Mouse (Mus musculus) forebrain, embryonic 10.5 days (tissue): ENCODE measurements around the gene Panx1. TPM values are rescaled to one million over a fixed set of nuclear protein-coding genes. Genes with fewer than 3 reads are reported as not detected.

Experiments used
- DNase-seq: peaks from one replicate; pipeline ENCODE4 v3.0.0-alpha.2; 2017; ENCODE audit warnings: low spot score; ENCODE audit errors: extremely low spot score
- H3K27ac ChIP-seq: fragments of 300-500 bp; sonication (generic); 2 replicates; pipeline ENCODE4 v1.5.1; 2016; ENCODE audit warnings: mild to moderate bottlenecking
- H3K27me3 ChIP-seq: fragments of 300-500 bp; sonication (generic); 2 replicates; pipeline ENCODE4 v1.6.1; 2016; ENCODE audit warnings: mild to moderate bottlenecking; ENCODE audit not compliant: poor library complexity, severe bottlenecking
- H3K36me3 ChIP-seq: fragments of 300-500 bp; sonication (generic); replicated peaks from 2 replicates; pipeline ENCODE4 v1.6.1; 2016; ENCODE audit warnings: mild to moderate bottlenecking, moderate library complexity
- H3K4me1 ChIP-seq: fragments of 300-500 bp; sonication (generic); 2 replicates; pipeline ENCODE4 v1.6.1; 2016
- H3K4me3 ChIP-seq: fragments of 300-500 bp; sonication (generic); 2 replicates; pipeline ENCODE4 v1.5.1; 2016; ENCODE audit warnings: mild to moderate bottlenecking, moderate library complexity
- H3K9me3 ChIP-seq: fragments of 300-500 bp; sonication (generic); 2 replicates; pipeline ENCODE4 v1.6.1; 2016; ENCODE audit warnings: mild to moderate bottlenecking, moderate library complexity
- WGBS: fragments of 180-500 bp; shearing (Covaris S2); methylation state at CpG from one replicate; pipeline ENCODE4 v1.1.7; 2016; 5-methylcytosine and 5-hydroxymethylcytosine counted together
- polyA plus RNA-seq: library from polyadenylated mRNA; unstranded; fragments of >200 nt; fragmentation: Nextera tagmentation; extraction: Ambion mirVana; gene quantifications from 2 replicates; pipeline ENCODE4 v1.2.1, GENCODE M21; 2016

Panx1 gene
- polyA plus RNA-seq, result 68.8 and 69.9 TPM in 2 replicates

DNA sequence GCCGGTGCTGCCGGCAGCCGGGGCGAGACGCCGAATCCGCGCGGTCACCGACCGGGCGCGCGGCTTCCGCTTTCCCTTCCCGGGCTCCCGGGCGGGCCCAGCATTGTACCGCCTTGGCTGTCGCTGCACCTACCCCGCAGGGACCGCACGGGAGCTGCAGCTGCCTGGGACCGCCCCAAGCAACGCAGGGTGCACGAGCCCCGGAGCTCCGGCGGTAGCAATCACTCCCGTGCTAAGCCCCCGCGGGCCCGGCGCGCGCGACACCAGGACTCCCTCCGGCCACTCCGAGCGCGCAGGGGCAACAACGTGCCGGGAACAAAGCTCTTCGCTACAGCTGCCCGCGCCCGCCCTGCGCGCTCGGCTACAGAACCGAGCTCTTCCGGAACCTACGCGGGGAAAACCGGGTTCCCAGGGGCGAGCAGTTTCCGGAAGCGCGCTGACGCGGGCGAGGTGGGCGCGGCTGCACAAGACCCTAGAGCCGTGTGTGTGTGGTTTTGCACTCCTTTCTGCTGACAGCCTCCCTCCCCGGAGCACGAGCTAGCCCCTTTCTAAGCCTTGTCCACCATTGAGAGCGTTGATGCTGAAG, at the start of gene Panx1:
Gene Panx1 (minus strand): TSS at position 395 of the 586 bp plus-strand sequence.
- WGBS, result 0% methylated on average over 63 of the region's 68 CpGs
- Histone ChIP-seq H3K36me3 (peaks cover 16% of the 10 kb centered on the region), H3K27me3 (peaks cover 6% of the 10 kb centered on the region; the same call in 1 of the 2 replicates), H3K27ac (peak within 1 kb of the TSS; percentile 95), H3K9me3 (no peaks in the 10 kb centered on the region), H3K4me1 (peaks cover 27% of the 10 kb centered on the region), H3K4me3 (peak within 1 kb of the TSS; percentile 92)
- peak; percentile 80 for DNase-seq

DNA sequence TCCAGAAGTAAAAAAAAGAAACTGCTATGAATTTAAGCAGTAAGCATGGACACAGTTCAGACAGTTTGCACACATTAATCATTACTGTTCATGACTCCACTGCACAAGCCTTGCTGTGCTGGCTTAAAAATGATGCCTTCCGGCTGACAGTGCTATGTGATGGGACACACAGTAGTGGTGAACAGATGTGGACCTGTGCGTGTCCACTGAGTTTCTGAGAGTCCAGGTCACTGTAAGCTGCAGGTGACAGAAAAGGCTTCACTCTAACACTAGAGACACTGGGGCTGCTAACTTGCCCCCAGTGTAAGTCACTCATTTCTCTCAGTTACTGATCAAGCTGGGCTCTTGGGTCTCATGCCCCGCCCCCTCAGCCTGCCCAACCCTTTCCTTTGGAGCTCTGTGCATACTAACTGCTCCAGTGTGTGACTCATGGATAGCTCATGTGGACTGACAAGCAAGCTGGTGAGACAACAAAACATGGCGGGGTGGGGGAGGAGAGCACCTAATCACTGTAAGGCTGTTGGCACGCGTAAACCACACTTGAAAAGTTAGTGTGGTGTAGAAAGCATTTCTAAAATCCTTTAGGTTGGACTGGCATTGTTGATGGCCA, 23.5 kb upstream of the Panx1 start:
- H3K9me3 ChIP-seq, result no peaks in the 10 kb centered on the region
- peaks cover 6% of the 10 kb centered on the region for H3K4me1 ChIP-seq
- WGBS, result 80% methylated on average over 6 of the region's 6 CpGs
- no peak overlapping the region for H3K4me3 ChIP-seq
- no peak overlapping the region for H3K27ac ChIP-seq
- no peak for DNase-seq
- H3K27me3 ChIP-seq, result no peaks in the 10 kb centered on the region
- no peaks in the 10 kb centered on the region for H3K36me3 ChIP-seq

DNA sequence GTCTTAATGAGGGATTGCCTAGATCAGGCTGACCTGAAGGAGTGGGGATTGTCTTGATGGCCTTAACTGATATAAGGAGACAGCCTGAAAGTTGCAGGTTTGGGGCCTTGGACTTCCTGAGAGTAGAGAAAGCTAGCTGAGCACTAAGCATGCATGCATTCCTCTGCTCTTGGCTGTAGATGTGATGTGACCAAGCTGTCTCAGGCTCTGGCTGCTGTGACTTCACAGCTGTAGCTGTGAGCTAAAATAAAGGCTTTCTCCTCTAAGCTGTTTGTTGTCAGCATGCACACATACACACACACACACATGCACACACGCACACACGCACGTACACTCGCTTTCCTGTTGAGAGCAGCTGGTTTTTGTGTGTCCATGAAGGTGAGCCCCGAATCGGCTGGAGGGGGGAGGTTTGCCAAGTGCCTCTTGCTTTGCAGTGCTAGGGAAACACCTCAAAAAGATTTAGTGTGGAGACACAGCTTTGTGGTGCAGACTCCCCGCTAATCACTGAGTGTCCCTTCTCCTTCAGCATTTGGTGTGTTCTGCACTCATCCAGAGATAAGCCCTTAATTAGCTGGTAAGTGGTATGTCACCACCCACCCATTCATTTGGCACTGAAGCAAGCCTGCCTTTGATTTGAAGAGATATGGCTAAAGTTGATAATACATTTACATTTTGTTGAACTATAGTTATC, 22.9 kb upstream of the Panx1 start:
- H3K4me1 ChIP-seq, result peaks cover 6% of the 10 kb centered on the region
- H3K36me3 ChIP-seq, result no peaks in the 10 kb centered on the region
- H3K27me3 ChIP-seq, result no peaks in the 10 kb centered on the region
- H3K9me3 ChIP-seq, result no peaks in the 10 kb centered on the region
- H3K4me3 ChIP-seq, result no peak overlapping the region
- no peak for DNase-seq
- 85% methylated on average over 7 of the region's 7 CpGs for WGBS
- no peak overlapping the region for H3K27ac ChIP-seq

DNA sequence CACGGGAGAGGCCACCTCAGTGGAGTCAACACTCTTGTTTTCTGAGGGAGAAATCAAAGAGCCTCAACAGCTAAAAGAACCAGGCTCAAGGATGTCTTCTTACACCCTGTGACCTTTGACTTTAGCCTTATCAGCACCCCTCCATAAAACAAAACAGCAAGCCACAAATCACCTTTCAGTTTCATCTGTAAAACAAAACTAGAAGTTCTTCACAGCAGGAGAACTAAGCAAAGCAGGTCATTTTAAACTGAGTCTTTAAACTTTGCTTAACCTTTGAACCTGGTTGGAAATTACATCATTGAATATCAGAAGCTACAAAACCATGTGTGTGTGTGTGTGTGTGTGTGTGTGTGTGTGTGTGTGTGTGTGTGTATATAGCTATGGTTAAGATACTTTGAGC, 18.9 kb upstream of the Panx1 start:
- H3K4me1 ChIP-seq, result peaks cover 6% of the 10 kb centered on the region
- no peak overlapping the region for H3K27ac ChIP-seq
- H3K36me3 ChIP-seq, result no peaks in the 10 kb centered on the region
- DNase-seq, result no peak
- no peaks in the 10 kb centered on the region for H3K9me3 ChIP-seq
- H3K27me3 ChIP-seq, result no peaks in the 10 kb centered on the region
- no peak overlapping the region for H3K4me3 ChIP-seq
- WGBS, result 37% methylated on average over 1 of the region's 1 CpGs

DNA sequence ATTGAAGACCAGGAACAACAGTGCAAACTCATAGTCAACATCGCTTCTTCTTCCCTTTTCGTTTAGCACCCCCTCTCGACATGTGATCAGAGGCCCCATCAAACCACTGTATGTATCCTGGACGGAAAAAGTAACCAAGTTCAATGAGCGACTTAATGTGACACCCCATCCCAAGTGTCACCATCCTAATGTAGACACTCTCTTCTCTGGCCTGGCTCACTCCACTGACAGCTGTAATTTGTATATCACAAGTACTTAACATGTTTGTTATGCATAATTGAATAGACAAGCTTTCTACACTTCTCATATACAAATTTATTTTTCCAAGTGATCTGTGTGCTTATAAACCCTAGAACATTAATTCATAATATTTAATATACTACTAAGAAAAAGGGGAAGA, 15.6 kb upstream of the Panx1 start:
- DNase-seq, result no peak
- Histone ChIP-seq H3K27ac (no peak overlapping the region), H3K4me1 (no peaks in the 10 kb centered on the region), H3K36me3 (no peaks in the 10 kb centered on the region), H3K9me3 (no peaks in the 10 kb centered on the region), H3K4me3 (no peak overlapping the region), H3K27me3 (no peaks in the 10 kb centered on the region)
- WGBS, result 94% methylated on average over 5 of the region's 5 CpGs

- WGBS, result 87% methylated on average over 6 of the region's 6 CpGs
- Histone ChIP-seq H3K9me3 (no peaks in the 10 kb centered on the region), H3K4me1 (no peaks in the 10 kb centered on the region), H3K27me3 (no peaks in the 10 kb centered on the region), H3K27ac (no peak overlapping the region), H3K36me3 (no peaks in the 10 kb centered on the region), H3K4me3 (no peak overlapping the region)
- DNase-seq, result no peak
Observed at GRCm38 (mm10) chr9:15060026-15060425, 14.7 kb upstream of the Panx1 start.

DNA sequence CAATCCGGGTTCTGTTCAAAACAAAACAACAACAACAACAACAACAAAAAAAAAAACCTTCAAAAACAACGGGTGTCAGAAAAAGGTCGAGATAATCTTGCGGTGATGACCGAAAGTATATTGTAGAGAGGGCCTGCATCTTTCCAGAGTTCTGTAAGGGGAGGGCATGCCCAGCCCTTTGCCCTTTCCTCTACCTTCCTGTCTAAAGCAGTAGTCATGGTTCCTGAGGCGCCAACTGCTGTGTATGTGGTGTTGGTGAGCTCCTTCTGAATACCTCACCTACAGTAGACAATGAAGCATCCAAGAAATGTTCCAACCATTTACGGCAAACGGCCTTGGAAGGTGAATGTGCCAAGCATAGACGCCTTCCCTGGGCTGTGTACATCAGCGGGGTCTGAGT, 462 bp upstream of the Panx1 start:
- peak overlapping the region; percentile 92 for H3K4me3 ChIP-seq
- peaks cover 27% of the 10 kb centered on the region for H3K4me1 ChIP-seq
- H3K36me3 ChIP-seq, result peaks cover 11% of the 10 kb centered on the region
- 41% methylated on average over 10 of the region's 10 CpGs for WGBS
- DNase-seq, result no peak
- H3K27ac ChIP-seq, result peak overlapping the region; percentile 95
- no peaks in the 10 kb centered on the region for H3K9me3 ChIP-seq
- peaks cover 6% of the 10 kb centered on the region; the same call in 1 of the 2 replicates for H3K27me3 ChIP-seq

DNA sequence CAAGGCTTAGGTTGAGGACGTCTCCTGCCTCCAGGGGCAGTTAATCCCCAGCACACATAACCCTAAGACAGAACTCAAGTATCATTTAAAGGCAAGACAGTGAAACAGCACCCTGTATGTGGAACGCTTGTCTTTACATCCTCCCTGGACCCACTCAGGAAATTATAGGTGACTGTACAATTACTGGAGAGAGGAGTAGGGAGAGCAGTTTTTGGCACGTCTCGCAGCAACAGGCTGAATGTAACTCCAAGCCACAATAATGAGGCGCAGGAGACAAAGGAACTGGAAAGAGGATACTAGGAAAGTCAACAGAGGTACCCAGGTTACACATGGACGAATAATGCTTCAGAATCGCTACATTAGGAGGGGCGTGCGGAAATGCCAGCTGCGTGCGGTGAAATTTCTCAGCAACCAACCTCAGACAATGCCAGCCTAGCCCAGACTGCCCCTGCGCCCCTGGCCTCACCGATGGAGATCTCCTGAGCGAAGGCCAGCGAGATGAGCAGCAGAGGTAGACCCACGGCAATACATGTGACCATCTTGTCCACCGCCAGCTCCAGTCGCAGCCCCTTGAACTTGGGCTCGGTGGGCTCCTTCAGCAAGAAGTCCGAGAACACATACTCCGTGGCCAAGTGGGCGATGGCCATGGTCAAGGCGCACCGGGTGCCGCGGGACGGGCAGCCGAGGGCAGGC, 741 bp downstream of the Panx1 start:
- peak overlapping the region; percentile 95 for H3K27ac ChIP-seq
- under 1% methylated on average over 28 of the region's 28 CpGs for WGBS
- H3K4me3 ChIP-seq, result peak overlapping the region; percentile 92
- no peaks in the 10 kb centered on the region for H3K9me3 ChIP-seq
- peaks cover 22% of the 10 kb centered on the region for H3K36me3 ChIP-seq
- peak; percentile 18 for DNase-seq
- peaks cover 27% of the 10 kb centered on the region for H3K4me1 ChIP-seq
- peaks cover 6% of the 10 kb centered on the region; the same call in 1 of the 2 replicates for H3K27me3 ChIP-seq

GRCm38 (mm10) chr9:15041556-15041955, 3.7 kb downstream of the Panx1 start:
- WGBS, result 93% methylated on average over 11 of the region's 11 CpGs
- Histone ChIP-seq H3K27ac (no peak overlapping the region), H3K9me3 (no peaks in the 10 kb centered on the region; the same call in 1 of the 2 replicates), H3K27me3 (peaks cover 6% of the 10 kb centered on the region; the same call in 1 of the 2 replicates), H3K4me3 (no peak overlapping the region), H3K36me3 (peaks cover 31% of the 10 kb centered on the region), H3K4me1 (peaks cover 39% of the 10 kb centered on the region)
- no peak for DNase-seq

GRCm38 (mm10) chr9:15039848-15040247, 5.4 kb downstream of the Panx1 start:
- WGBS, result 98% methylated on average over 5 of the region's 5 CpGs
- H3K4me1 ChIP-seq, result peaks cover 31% of the 10 kb centered on the region
- H3K27ac ChIP-seq, result no peak overlapping the region
- no peak for DNase-seq
- no peaks in the 10 kb centered on the region; the same call in 1 of the 2 replicates for H3K9me3 ChIP-seq
- no peak overlapping the region for H3K4me3 ChIP-seq
- H3K36me3 ChIP-seq, result peaks cover 31% of the 10 kb centered on the region
- no peaks in the 10 kb centered on the region for H3K27me3 ChIP-seq

DNA sequence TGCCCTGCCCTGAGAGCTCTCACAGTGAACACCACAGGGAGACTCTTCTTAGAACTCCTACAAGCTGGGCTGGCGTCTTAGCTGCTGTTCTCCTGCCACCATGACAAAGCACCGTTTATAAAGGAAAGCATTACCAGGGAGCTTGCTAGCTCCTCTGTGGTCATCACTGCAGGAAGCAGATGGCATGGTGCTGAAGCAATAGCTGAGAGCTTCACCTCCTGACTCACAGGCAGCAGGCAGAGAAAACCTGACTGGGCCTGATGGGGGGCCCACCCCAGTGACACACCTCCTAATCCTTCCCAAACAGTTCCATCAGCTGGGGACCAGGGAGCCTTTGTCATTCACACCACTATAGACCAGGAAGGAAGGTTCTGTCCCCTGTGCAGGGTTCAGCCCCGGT, 7.6 kb downstream of the Panx1 start:
- H3K4me1 ChIP-seq, result peaks cover 12% of the 10 kb centered on the region
- no peaks in the 10 kb centered on the region; the same call in 1 of the 2 replicates for H3K9me3 ChIP-seq
- H3K4me3 ChIP-seq, result no peak overlapping the region
- no peak overlapping the region for H3K27ac ChIP-seq
- DNase-seq, result no peak
- no peaks in the 10 kb centered on the region for H3K27me3 ChIP-seq
- 65% methylated on average over 3 of the region's 3 CpGs for WGBS
- H3K36me3 ChIP-seq, result peaks cover 35% of the 10 kb centered on the region

DNA sequence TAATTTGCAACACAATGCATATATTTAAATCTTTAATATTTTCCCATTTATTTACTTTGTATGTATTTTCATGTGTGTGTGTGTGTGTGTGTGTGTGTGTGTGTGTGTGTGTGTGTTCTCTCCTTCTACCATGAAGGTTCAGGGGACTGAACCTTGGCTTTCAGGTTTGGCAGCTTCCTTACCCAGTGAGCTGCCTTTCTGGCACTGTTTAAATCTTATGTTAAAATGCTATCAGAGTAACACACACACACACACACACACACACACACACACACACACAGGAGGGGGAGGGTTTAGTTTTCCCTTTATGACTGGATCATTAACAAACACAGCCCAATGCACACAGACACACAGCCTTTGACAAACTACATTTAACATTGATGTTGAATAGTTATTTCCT, 8.0 kb downstream of the Panx1 start:
- peaks cover 12% of the 10 kb centered on the region for H3K4me1 ChIP-seq
- no peaks in the 10 kb centered on the region; the same call in 1 of the 2 replicates for H3K9me3 ChIP-seq
- no peak overlapping the region for H3K27ac ChIP-seq
- peaks cover 39% of the 10 kb centered on the region for H3K36me3 ChIP-seq
- DNase-seq, result no peak
- no peak overlapping the region for H3K4me3 ChIP-seq
- no peaks in the 10 kb centered on the region for H3K27me3 ChIP-seq
